Mouse (Mus musculus): ENCODE measurements around the gene Sertad4. TPM values are rescaled to one million over a fixed set of nuclear protein-coding genes. Genes with fewer than 3 reads are reported as not detected.

The Sertad4 gene
- polyA plus RNA-seq, 1 experiment from 2014 or later, result 23.9 TPM

DNA sequence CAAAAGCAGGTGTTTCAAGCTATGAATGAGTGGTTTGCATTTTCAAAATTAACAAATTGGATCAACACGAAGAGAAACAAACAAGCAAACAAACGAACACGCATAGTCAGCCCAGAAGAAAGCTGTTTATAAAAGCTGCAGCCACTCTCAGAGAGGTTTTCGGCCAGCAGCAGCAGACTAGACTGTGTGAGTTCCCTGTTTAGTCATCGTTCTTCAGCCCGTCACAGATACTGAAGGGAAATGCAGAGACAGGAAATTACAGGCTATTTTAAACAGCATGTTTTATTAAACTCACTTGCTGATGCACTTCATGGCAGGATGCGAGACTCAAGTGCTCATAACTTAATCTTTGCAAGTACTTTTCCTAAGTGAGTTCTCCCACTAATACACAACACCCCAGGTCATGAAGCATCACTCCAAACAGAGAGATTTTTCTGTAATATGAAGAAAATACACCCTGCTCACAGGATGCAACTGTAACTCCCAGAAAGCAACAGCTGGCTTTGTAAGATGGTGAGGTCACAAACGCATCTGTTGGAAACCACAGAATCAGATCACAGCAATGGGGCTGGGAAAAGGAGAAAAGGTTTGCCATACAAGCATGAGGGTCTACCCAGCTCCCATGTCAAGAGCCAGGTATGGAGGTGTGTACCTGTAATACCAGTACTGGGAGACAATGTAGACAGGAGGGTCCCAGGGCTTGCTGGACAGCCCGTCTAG, 14.3 kb downstream of the Sertad4 start:
- Histone ChIP-seq H3K4me2 (replicated peaks; ENCODE audit: low read depth, low read length) (no peak overlapping the region), H3K27ac (ENCODE audit: low read depth, low read length) (no peak overlapping the region), H3K4me3 (ENCODE audit: low read length) (no peak overlapping the region), H3K4me1 (ENCODE audit: control insufficient read depth, insufficient read depth, low read length) (no peaks in the 10 kb centered on the region), H3K9me3 (ENCODE audit: control insufficient read depth, low read length) (no peaks in the 10 kb centered on the region), H3K27me3 (ENCODE audit: control insufficient read depth, insufficient read depth, low read length) (peaks cover 4% of the 10 kb centered on the region; the same call in 1 of the 2 replicates), H3K36me3 (ENCODE audit: control insufficient read depth, insufficient read depth, low read length) (peaks cover 5% of the 10 kb centered on the region; the same call in 1 of the 2 replicates), H3K9ac (ENCODE audit: low read depth, low read length) (no peak overlapping the region)
- 78% methylated on average over 9 of the region's 9 CpGs for WGBS
- ATAC-seq (ENCODE audit: low FRiP score, low TSS enrichment), result no peak

DNA sequence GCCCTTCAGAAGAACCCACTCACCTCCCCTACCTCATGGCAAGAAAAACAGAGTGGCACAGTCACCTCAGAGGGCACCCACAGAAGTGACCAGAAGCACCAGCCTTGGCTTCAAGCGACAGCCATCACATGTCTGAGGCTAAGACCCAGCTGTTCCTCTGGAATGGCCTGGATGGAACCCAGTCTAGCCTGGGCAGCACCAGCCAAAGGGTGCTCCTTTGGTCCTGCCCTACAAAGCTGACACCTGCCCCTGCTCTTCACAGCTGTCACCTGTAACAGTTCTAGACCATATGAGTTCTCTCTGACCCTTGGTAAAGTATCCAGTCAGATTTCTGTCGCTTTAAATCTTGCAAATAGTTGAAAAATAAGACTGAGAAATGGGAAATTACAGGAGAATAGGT, 14.9 kb downstream of the Sertad4 start:
- no peak for ATAC-seq (ENCODE audit: low FRiP score, low TSS enrichment)
- H3K4me1 ChIP-seq (ENCODE audit: control insufficient read depth, insufficient read depth, low read length), result no peaks in the 10 kb centered on the region
- no peak overlapping the region for H3K27ac ChIP-seq (ENCODE audit: low read depth, low read length)
- no peak overlapping the region for H3K4me3 ChIP-seq (ENCODE audit: low read length)
- no peak overlapping the region for H3K4me2 ChIP-seq (replicated peaks; ENCODE audit: low read depth, low read length)
- H3K36me3 ChIP-seq (ENCODE audit: control insufficient read depth, insufficient read depth, low read length), result peaks cover 3% of the 10 kb centered on the region; the same call in 1 of the 2 replicates
- H3K27me3 ChIP-seq (ENCODE audit: control insufficient read depth, insufficient read depth, low read length), result peaks cover 4% of the 10 kb centered on the region; the same call in 1 of the 2 replicates
- no peak overlapping the region for H3K9ac ChIP-seq (ENCODE audit: low read depth, low read length)
- H3K9me3 ChIP-seq (ENCODE audit: control insufficient read depth, low read length), result no peaks in the 10 kb centered on the region
- WGBS, result 84% methylated on average over 2 of the region's 2 CpGs

DNA sequence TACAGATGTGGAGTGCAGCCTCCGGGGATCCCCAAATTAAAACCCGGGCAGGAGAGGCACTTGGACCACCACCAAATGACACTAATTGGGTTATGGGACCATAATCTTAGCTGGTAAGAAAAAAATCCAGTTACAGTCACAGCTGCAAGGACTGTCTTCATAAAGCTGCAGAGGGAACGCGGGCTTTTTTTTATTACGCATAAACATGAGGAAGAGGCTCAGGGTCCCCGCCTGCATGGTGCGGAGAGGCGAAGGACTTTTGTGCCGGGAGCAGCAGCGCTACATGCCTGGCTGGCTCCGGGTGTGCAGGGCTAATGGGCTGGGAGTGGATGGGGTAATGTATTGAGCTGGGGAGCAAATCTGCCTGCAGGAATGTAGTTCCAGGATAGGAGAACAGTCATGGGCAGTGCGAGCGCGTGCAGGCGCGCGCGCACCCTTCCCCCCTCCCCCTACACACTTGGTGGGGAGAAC, 20.3 kb downstream of the Sertad4 start:
- peak overlapping the region; percentile 89 for H3K4me2 ChIP-seq (replicated peaks; ENCODE audit: low read depth, low read length)
- H3K36me3 ChIP-seq (ENCODE audit: control insufficient read depth, insufficient read depth, low read length), result no peaks in the 10 kb centered on the region
- WGBS, result 2% methylated on average over 18 of the region's 18 CpGs
- H3K27me3 ChIP-seq (ENCODE audit: control insufficient read depth, insufficient read depth, low read length), result peaks cover 12% of the 10 kb centered on the region; the same call in 1 of the 2 replicates
- peak overlapping the region; percentile 61 for H3K9ac ChIP-seq (ENCODE audit: low read depth, low read length)
- H3K9me3 ChIP-seq (ENCODE audit: control insufficient read depth, low read length), result no peaks in the 10 kb centered on the region
- peaks cover 22% of the 10 kb centered on the region; the same call in 1 of the 2 replicates for H3K4me1 ChIP-seq (ENCODE audit: control insufficient read depth, insufficient read depth, low read length)
- peak overlapping the region; percentile 76 for H3K27ac ChIP-seq (ENCODE audit: low read depth, low read length)
- peak; percentile 68 for ATAC-seq (ENCODE audit: low FRiP score, low TSS enrichment)
- H3K4me3 ChIP-seq (ENCODE audit: low read length), result peak overlapping the region; percentile 44

DNA sequence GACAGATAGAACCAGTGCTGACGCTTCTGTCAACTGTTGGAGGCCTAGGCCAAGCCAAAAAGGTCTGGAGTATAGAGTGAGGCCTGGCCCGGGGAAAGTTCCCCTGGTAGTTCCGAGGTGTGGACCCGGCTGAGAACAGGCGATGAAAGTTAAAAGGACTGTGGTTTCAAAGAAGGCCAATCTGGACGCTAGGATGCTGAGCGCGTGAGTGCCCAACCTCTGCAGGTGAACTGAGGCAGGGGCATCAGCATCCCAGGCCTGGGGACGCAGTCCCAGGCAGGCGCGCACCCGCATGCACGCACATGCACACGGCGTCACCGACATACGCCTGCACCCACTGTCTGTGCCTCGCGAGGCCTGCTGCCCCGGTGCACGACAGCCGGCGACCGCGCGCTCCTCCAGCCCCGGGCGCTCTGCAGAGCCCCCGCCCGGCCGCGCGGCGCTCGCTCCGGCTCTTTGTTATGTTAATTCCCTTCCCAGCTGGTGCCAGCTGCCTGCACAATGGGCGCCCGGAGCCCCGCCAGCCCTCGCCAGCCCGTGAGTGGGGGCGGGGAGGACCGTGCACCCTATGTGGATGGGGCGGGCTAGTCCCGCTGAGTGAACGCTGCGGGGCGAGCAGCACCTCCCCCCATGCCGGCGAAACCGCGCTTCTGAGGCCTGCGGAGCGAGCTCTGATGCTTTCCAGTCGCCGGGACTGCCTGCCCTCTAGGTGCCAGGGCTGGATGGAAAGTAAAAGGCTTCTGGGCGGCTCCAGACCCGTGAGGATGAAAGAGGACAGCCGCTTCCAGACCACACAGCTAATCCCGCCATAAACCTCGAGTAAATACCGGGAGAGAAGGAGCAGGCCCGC, 21.0 kb downstream of the Sertad4 start:
- Histone ChIP-seq H3K4me2 (replicated peaks; ENCODE audit: low read depth, low read length) (peak overlapping the region; percentile 89), H3K36me3 (ENCODE audit: control insufficient read depth, insufficient read depth, low read length) (no peaks in the 10 kb centered on the region), H3K4me3 (ENCODE audit: low read length) (peak overlapping the region; percentile 44), H3K9me3 (ENCODE audit: control insufficient read depth, low read length) (no peaks in the 10 kb centered on the region), H3K9ac (ENCODE audit: low read depth, low read length) (peak overlapping the region; percentile 61), H3K4me1 (ENCODE audit: control insufficient read depth, insufficient read depth, low read length) (peaks cover 22% of the 10 kb centered on the region; the same call in 1 of the 2 replicates), H3K27ac (ENCODE audit: low read depth, low read length) (peak overlapping the region; percentile 76), H3K27me3 (ENCODE audit: control insufficient read depth, insufficient read depth, low read length) (peaks cover 12% of the 10 kb centered on the region; the same call in 1 of the 2 replicates)
- whole genome bisulfite sequencing, result 3% methylated on average over 63 of the region's 63 CpGs
- ATAC-seq (ENCODE audit: low FRiP score, low TSS enrichment), result peak; percentile 79

DNA sequence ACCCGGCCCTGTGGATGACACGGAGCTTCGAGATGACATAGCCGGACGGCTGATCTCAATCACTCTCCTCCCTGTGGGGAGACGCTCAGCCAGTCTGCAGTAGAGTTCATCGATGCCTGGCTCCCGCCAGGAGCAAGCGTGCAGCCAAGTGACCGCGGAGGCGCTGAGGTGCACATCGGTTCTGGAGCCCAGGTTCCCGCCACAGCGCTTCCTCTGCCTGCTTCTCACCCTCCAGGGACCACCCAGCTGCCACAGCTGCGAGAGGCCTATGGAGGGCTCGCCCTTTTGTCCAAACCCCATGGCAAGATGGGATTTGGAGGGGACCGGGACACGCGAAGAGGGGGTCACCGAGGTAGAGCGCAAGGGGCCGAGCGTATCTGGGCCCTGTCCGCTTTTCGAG, 22.0 kb downstream of the Sertad4 start:
- ATAC-seq (ENCODE audit: low FRiP score, low TSS enrichment), result no peak
- Histone ChIP-seq H3K9me3 (ENCODE audit: control insufficient read depth, low read length) (no peaks in the 10 kb centered on the region), H3K27me3 (ENCODE audit: control insufficient read depth, insufficient read depth, low read length) (peaks cover 12% of the 10 kb centered on the region; the same call in 1 of the 2 replicates), H3K27ac (ENCODE audit: low read depth, low read length) (no peak overlapping the region), H3K9ac (ENCODE audit: low read depth, low read length) (no peak overlapping the region), H3K4me1 (ENCODE audit: control insufficient read depth, insufficient read depth, low read length) (peaks cover 22% of the 10 kb centered on the region; the same call in 1 of the 2 replicates), H3K4me2 (replicated peaks; ENCODE audit: low read depth, low read length) (no peak overlapping the region), H3K4me3 (ENCODE audit: low read length) (no peak overlapping the region), H3K36me3 (ENCODE audit: control insufficient read depth, insufficient read depth, low read length) (no peaks in the 10 kb centered on the region)
- 24% methylated on average over 26 of the region's 26 CpGs for WGBS

DNA sequence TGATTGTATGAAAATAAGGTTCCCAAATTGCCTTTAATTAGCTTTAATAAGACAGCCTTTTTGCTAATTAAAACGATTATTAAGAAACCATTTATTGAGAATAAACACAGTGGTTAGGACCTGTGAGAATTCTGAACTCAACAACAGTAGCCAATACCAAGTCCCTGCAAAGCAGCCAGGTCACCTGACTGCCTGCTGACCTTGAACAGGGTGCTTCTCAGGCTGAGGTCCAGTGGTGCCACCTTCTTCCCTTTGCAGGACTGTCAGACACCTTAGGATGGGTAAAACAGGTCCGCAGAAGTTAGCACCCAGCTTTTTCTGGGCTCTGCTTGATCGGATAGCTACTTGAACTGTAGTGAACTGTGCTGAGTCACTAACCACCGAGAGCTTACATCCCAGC, 22.5 kb downstream of the Sertad4 start:
- no peak overlapping the region for H3K27ac ChIP-seq (ENCODE audit: low read depth, low read length)
- H3K9me3 ChIP-seq (ENCODE audit: control insufficient read depth, low read length), result no peaks in the 10 kb centered on the region
- WGBS, result 40% methylated on average over 4 of the region's 4 CpGs
- ATAC-seq (ENCODE audit: low FRiP score, low TSS enrichment), result no peak
- peaks cover 22% of the 10 kb centered on the region; the same call in 1 of the 2 replicates for H3K4me1 ChIP-seq (ENCODE audit: control insufficient read depth, insufficient read depth, low read length)
- no peak overlapping the region for H3K4me2 ChIP-seq (replicated peaks; ENCODE audit: low read depth, low read length)
- H3K4me3 ChIP-seq (ENCODE audit: low read length), result no peak overlapping the region
- no peak overlapping the region for H3K9ac ChIP-seq (ENCODE audit: low read depth, low read length)
- H3K36me3 ChIP-seq (ENCODE audit: control insufficient read depth, insufficient read depth, low read length), result no peaks in the 10 kb centered on the region
- peaks cover 12% of the 10 kb centered on the region; the same call in 1 of the 2 replicates for H3K27me3 ChIP-seq (ENCODE audit: control insufficient read depth, insufficient read depth, low read length)

DNA sequence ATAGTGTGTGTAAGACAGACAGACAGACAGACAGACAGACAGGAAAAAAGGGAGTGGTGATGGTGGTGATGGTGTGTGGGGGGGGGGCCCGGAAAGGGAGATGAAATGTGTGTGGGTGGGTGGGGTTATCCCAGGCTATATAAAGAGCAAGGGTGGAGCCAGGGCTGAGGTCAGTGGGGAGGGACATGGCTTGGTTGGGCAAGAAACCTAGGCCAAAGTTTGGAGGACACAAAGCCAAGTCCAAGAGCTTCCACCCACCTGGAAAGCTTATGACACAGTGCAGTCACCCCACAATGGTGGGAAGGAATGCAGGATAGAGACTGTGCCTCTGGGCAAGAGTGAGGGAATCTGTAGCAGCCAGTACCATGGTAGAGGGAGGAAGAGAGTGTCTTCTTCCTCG, 23.2 kb downstream of the Sertad4 start:
- ATAC-seq (ENCODE audit: low FRiP score, low TSS enrichment), result no peak
- Histone ChIP-seq H3K4me1 (ENCODE audit: control insufficient read depth, insufficient read depth, low read length) (peaks cover 22% of the 10 kb centered on the region; the same call in 1 of the 2 replicates), H3K36me3 (ENCODE audit: control insufficient read depth, insufficient read depth, low read length) (no peaks in the 10 kb centered on the region), H3K27me3 (ENCODE audit: control insufficient read depth, insufficient read depth, low read length) (peaks cover 9% of the 10 kb centered on the region; the same call in 1 of the 2 replicates), H3K27ac (ENCODE audit: low read depth, low read length) (no peak overlapping the region), H3K4me2 (replicated peaks; ENCODE audit: low read depth, low read length) (no peak overlapping the region), H3K9me3 (ENCODE audit: control insufficient read depth, low read length) (no peaks in the 10 kb centered on the region), H3K4me3 (ENCODE audit: low read length) (no peak overlapping the region), H3K9ac (ENCODE audit: low read depth, low read length) (no peak overlapping the region)
- WGBS, result 77% methylated on average over 2 of the region's 2 CpGs

DNA sequence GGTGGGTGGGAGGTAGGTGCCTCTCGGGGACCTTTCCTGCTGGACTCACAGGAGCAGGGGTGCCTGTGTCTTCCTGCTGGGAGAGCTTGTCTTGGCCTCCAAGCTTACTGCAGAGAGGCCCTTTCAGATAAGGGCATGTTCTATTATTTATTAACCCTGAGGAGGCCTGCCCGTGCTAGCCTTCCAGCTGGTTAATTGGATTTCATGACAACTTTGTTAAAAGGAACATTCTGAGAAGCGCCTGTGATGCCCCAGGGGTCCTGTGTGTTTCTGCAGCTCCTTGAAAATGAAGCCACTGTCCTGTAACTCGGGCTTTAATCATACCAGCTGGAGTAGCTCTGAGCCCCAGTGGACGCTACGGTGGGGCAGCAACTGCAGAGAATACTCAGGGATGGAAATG, 25.1 kb downstream of the Sertad4 start:
- H3K27me3 ChIP-seq (ENCODE audit: control insufficient read depth, insufficient read depth, low read length), result peaks cover 9% of the 10 kb centered on the region; the same call in 1 of the 2 replicates
- H3K4me2 ChIP-seq (replicated peaks; ENCODE audit: low read depth, low read length), result no peak overlapping the region
- peaks cover 22% of the 10 kb centered on the region; the same call in 1 of the 2 replicates for H3K4me1 ChIP-seq (ENCODE audit: control insufficient read depth, insufficient read depth, low read length)
- H3K9ac ChIP-seq (ENCODE audit: low read depth, low read length), result no peak overlapping the region
- peak; percentile 18; the same call in 1 of the 2 replicates for ATAC-seq (ENCODE audit: low FRiP score, low TSS enrichment)
- WGBS, result 25% methylated on average over 6 of the region's 6 CpGs
- H3K27ac ChIP-seq (ENCODE audit: low read depth, low read length), result peak overlapping the region; percentile 60
- no peaks in the 10 kb centered on the region for H3K9me3 ChIP-seq (ENCODE audit: control insufficient read depth, low read length)
- no peaks in the 10 kb centered on the region for H3K36me3 ChIP-seq (ENCODE audit: control insufficient read depth, insufficient read depth, low read length)
- no peak overlapping the region for H3K4me3 ChIP-seq (ENCODE audit: low read length)

All from kidney, embryonic 14.5 days (tissue).